Mouse (Mus musculus): ENCODE data around the gene Gm9767.

GRCm38 (mm10) chr10:26103330-26103982 is 25.4 kb downstream of the Gm9767 start:
- TF ChIP-seq POLR2A (IDR thresholded peaks at IDR 0.05; ENCODE audit: low read depth, low read length) (no peak), CTCF (IDR thresholded peaks at IDR 0.05; ENCODE audit: borderline replicate concordance, insufficient read depth, low read length) (no peak)
